Mouse (Mus musculus): ENCODE measurements around the gene Stpg3. TPM values are rescaled to one million over a fixed set of nuclear protein-coding genes. Genes with fewer than 3 reads are reported as not detected.

Stpg3 gene
- total RNA-seq, 2 experiments from 2014 or later = not detected

- no peak for DNase-seq (ENCODE audit: low spot score in 2 of 2)
These were observed 33.2 kb downstream of the Stpg3 start for GRCm38 (mm10) chr2:25180973-25181890.

- peak; percentile 92 to 98 for DNase-seq (ENCODE audit: low spot score in 2 of 2)
These were observed 33.9 kb downstream of the Stpg3 start, which contains the start of gene Nrarp for GRCm38 (mm10) chr2:25180478-25180903. Gene Nrarp, plus strand, starts transcription at chr2:25180758.

DNA sequence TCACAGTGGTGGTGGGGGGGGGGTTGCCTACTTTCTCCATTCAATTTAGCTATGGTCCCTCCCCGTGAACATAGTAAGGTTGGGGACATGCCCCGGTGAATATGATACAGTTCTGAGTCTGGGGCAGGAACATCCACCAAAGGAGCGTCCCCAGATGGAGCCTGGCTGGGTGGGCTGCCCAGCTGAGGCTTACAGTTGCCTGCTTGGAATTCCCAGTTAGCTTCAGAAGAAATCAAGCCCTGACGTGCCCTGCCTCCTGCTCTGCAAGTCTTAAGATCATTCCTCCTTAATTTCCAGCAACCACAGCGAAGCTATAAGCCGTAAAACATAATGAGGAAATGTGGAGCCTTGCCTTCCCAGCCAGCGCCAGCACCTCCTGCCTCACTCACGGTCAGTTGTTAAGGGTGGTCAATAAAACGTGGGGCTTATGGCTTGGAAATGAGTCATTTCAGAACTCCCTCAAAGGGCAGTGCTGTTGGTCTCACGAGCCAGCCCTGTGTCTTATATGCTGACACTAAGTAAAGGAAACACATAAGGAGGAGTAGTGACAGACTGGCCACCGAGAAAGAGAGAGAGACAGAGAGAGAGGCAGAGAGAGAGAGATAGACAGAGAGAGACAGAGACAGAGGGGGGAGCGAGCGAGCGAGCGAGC is 34.7 kb downstream of the Stpg3 start:
- no peak for DNase-seq (ENCODE audit: low spot score in 2 of 2)

GRCm38 (mm10) chr2:25178285-25178972 is 36.0 kb downstream of the Stpg3 start:
- peak in 1 of 2 experiments; percentile 72 for DNase-seq (ENCODE audit: low spot score in 2 of 2)

GRCm38 (mm10) chr2:25177685-25178084 is 36.8 kb downstream of the Stpg3 start:
- peak in 1 of 2 experiments; percentile 73 for DNase-seq (ENCODE audit: low spot score in 2 of 2)

DNA sequence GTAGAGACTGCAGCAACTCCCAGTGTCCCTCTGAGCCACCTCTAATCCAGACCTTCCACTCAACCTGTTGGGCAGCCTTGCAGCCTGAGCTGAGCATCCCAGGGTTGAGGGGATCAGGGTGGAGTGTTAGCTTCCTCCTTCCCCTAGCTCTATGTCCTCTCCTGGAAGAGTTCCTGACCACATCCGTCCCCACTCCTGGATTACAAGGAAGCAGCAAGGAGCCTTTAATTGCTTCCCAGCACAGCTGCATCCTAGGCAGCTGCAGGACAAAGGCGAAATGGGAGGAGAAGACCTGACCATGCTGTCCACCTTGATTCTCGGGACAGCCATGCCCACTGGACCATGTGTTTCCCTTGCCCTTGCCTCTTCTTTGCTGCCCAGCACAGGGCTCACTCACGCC is 37.4 kb downstream of the Stpg3 start:
- DNase-seq (ENCODE audit: low spot score in 2 of 2) = no peak

DNA sequence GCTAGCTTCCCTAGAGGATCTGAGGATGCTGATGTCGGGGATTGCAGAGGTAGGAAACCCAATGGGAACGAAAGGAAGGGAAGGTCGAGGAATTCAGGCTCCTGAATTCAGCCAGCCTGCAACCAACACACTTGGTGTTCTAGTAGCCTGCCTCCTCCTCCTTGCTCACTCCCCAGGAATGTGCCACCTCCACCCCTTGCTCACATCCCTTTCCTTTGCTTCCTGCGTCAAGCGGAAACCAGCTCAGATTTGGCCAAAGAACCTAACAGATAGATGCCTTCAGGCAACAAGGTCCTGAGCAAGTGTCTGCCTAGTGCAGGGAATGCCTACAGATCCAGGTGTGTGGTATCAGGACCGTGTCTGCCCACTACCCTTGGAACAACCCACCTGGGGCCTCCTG is 37.9 kb downstream of the Stpg3 start:
- no peak for DNase-seq (ENCODE audit: low spot score in 2 of 2)

DNA sequence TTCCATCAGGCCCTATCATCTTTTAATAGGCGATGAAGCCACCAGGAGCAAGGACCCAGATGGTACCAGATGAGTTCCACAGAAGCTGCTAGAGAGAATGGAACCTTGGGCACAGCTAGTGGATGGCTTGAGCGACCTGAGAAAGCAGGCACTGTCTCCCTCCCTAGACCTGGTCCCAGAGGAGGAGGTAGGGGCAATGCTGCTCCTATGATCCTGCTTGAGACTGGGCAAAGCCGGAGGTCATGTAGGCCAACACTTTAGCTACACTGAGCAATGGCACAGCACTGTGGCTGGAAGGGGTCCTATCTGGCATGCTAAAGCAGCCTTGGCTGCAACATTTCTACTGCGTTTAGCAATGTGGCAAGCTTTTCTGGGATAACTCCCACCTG is 38.8 kb downstream of the Stpg3 start:
- no peak for DNase-seq (ENCODE audit: low spot score in 2 of 2)

DNA sequence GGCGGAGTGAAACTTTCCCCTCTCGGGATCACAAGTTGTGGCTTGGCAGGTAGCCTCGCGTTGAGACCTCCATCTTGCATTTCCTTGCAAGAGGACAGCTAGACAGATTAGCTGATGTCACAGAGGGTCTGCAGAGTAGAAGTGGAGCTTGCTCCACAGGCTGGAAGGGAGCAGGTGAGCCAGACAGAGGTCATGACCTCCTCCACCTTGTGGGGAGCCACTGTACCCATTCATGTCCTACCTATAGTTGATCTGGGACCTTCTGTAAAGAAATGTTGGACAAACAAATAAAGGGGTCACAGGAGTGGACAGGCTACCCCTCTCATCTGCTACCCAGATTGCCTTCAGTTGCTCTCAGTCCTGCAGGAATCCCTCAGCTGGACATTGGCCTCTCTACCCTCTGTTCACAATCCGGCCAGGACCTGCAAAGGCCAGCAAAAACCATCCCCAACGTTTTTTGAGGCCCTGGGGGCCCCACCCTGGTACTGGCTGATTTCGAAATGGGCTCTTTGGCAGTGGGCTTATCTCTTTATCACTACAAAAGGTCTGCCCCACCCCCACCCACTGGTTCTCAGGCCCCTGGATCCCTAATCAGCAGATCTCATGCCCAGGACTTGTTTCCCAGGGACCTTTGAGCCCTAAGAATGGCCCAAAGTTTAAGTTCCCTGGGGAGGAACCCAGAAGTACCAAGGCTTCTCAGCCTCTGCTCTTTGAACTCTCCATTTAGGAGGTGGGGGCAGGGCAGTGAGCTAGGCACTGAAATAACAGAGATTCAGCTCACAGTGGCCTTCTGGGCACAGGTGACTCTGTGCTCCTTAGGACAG is 39.4 kb downstream of the Stpg3 start:
- DNase-seq (ENCODE audit: low spot score in 2 of 2) = no peak

GRCm38 (mm10) chr2:25173821-25174220 is 40.6 kb downstream of the Stpg3 start:
- DNase-seq (ENCODE audit: low spot score in 2 of 2) = no peak

GRCm38 (mm10) chr2:25172629-25173028 is 41.8 kb downstream of the Stpg3 start:
- DNase-seq (ENCODE audit: low spot score in 2 of 2) = no peak

- peak in 1 of 2 experiments; percentile 78 for DNase-seq (ENCODE audit: low spot score in 2 of 2)
These were observed 42.7 kb downstream of the Stpg3 start for GRCm38 (mm10) chr2:25171769-25172153.

DNA sequence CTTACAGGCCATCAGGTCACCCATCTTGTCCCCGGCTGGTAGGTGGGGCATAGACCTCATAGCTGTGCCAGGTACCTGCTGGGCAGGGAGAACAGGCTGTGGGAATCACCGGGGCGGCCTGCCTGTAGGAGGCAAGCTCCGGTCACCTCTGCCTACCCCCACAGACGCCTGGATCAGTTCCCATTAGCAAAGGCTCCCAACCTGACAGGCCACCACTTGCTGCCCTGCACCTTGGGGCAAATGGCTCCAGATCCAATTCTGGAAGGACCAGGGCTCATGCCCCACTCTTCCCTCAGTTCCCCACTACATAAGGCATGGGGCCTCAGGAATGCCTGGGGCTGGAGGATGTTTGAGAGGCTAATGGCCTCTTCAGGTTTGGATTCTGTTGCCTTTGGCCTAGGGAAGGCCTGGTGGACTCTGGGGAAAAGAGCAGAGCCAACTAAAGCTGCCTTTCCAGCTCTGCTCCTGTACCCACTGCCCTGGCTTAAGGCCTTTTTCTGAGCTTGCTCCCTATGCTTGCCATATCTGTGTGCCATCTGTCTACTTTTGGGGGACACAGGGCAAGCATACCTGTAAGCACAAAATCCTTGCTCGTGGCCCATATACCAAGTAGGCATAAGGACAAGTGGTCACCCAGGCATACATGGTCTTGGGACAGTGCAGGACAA is 43.2 kb downstream of the Stpg3 start:
- DNase-seq (ENCODE audit: low spot score in 2 of 2) = no peak

DNA sequence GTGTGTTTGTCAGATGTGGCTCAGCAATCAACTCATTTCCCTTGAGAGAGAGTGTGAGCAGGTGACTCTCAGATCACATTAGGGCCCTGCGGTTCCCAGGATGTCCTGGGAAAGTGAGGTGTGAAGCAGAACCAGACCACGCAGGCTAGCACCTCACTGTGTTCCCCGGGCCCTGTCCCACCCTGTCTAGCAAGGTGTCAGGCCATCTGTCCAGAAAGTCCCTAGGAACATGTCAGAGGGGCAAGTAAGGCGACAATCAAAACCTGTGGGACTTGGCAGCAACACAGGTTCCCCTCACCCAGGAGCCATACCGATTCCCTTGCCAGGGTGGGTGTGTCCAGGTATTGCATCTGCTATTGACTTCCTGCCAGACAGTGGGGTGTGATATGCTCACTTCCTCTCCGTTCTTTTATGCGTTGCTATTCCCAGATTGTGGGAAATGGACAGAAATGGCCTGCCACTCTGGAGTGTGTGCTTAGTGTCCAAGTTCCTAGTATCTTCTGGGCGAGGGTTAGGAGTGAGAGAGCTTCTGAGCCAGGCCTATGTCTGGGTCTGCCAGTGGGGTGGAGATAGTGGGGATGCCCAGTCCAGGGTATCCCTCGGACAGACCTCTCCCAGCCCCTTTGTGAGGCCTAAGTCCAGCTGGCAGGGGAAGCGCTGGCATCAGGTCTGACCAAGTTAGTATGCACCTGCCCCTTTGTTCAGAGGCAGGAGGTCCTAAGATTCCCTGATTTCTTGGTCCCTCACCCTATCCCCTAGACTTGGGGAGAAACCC is 43.9 kb downstream of the Stpg3 start:
- no peak for DNase-seq (ENCODE audit: low spot score in 2 of 2)

DNA sequence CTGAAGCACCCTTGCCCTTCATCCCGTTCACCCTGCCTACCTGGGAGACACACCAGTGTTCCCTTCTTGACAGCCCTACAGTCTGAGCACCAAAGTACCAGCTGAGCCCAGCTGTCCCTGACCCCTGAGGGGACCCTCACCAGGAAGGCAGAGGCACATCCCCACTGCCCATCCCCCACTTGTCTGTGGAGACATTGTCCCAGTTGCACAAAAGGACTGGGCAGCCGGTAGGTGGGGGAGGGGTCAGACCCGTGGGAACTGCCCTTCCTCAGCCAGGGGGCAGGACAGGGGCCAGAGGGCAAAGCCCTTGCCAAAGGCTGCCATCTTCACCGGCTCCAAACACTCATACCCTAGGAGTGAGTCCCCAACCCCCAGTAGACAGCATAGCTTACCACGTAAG is 44.7 kb downstream of the Stpg3 start:
- DNase-seq (ENCODE audit: low spot score in 2 of 2) = no peak

DNA sequence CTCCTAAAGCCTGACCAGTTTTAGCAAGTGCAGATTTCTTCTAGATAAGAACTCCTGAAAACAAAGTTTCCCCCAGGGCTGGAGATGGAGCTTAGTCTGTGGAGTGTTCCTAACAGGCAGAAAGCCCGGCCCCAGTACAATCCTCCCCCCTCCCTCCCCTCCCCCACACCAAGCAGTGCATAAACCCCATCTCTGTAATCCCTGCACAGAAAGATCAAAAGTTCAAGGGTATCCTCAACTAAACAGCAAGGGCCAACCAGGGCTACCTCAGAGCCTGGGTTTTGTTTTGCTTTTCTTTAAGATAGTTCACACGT is 45.8 kb downstream of the Stpg3 start:
- DNase-seq (ENCODE audit: low spot score in 2 of 2) = no peak

GRCm38 (mm10) chr2:25167919-25168664 is 46.3 kb downstream of the Stpg3 start:
- DNase-seq (ENCODE audit: low spot score in 2 of 2) = no peak

- DNase-seq (ENCODE audit: low spot score in 2 of 2) = no peak
These were observed 47.0 kb downstream of the Stpg3 start for GRCm38 (mm10) chr2:25167481-25167880.
